Mouse (Mus musculus) layer of hippocampus, adult 9-10 months (tissue): ENCODE data around the gene Ttc7b.

ENCODE experiments used
- DNase-seq: peaks from one replicate; pipeline ENCODE4 v3.0.0; 2022; ENCODE audit warnings: low spot score

The Ttc7b gene

DNA sequence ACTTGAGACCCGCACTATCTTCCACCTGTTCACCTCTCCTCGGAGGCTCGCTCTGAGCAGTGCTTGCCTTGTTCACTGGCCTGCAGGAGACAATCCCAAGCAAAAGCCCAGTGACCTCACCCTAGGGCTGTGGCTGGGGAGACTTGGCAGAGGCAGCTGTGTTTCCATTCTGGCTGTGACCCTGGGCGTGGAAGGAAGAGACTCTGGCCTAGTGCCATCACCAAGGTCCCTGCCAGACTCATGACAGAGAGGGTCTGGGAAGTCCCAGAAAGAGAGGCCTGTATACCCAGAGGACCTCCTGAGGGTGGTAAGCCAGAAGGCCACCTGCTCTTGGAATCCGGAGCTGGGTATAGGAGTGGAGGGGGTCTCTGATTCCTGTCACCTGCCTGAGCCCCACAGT, 244.8 kb downstream of the Ttc7b start:
- no peak for DNase-seq

DNA sequence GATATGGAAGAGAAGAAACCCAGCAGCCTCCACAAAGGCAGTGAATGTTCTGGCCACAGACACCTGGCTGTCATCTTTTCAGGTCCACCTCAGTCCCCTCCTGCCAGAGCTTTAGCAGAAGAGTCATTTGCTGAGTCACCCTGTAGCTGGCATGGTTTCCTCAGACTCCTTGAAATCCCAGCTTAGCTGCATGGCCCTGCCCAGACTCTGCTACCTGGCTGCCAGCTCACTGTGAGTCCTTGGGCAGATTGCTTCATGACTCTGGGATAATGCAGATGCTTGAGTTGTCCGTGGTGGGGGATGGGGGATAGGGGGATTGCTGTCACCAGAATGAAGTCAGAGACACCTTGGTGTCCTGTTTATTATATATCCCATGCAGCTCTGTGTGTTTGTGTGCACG, 247.6 kb downstream of the Ttc7b start:
- DNase-seq: no peak

- no peak for DNase-seq
Measured at GRCm38 (mm10) chr12:100269967-100270662, 250.5 kb downstream of the Ttc7b start.

- no peak for DNase-seq
Measured at GRCm38 (mm10) chr12:100268011-100268410, 252.6 kb downstream of the Ttc7b start.

DNA sequence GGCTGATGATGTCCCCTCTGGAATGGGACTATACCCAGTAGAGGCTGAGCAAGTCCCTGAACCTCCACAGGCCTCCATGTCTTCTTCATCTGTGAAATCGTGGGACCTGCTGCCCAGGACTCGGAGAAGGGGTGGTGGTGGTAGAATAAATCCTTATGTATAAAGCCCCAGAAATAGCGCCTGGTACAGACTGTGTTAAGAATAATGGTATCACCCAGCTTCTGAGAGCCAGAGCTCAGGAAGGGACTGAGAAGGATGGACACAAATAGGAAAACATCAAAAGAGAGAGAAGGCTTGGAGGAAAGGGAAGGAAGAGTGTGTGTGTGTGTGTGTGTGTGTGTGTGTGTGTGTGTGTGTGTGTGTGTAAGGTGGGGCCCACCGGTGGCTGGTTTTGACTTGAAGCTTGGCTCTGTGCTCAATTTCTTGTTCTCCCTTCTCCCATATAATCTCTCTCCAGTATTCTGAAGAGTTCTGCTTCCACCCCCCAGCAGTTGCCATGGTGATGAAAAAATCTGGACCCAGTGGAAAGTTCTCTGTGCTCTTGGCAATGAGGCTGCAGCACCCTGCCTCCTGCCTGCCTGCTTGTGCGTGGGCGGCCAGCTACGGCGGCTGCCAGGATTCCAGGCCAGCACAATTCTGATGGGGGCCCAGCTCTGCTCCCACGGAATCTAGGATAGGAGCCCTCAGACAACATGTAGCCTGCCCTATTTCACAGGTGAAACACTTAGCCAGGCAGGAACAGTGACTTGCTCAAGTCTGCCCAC, 254.9 kb downstream of the Ttc7b start:
- DNase-seq: peak; percentile 81

DNA sequence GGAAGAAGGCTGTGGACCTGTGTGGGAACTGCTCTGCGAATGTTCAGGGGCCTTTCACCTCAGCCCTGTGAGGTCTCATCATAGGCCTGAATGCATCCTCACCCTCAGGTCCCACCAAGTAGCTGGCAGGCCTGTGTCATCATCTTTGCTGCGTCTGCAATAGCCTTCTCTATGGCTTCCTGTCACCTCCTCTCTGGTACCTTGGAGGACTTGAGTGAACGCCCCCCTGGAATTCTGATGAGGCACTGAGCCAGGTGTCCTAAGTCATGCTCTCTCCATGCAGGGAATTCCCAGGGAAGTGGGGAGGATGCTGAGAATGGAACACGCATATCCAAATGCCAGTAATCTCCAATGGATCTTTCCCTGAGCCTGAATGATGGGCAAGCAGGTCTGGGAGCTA, 255.7 kb downstream of the Ttc7b start:
- no peak for DNase-seq

DNA sequence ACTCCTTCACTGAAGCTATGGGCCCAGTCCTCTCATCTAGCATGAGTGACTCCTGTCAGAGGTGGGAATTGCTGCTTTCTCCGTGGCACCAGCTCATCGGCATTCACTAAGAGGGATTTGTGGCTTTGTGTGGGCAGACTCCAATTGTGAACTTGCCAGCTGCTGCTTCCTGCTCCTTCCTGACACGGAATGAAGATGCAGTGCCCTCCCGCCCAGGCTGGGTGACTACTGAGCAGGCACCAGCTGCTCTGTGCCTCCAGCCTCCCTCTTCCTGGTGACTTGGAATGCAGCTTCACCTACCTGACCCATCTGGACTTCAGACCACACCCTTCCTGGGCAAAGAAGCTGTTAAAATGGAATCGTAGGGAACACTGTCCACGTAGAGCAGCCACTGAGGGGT, 257.8 kb downstream of the Ttc7b start:
- DNase-seq: no peak

DNA sequence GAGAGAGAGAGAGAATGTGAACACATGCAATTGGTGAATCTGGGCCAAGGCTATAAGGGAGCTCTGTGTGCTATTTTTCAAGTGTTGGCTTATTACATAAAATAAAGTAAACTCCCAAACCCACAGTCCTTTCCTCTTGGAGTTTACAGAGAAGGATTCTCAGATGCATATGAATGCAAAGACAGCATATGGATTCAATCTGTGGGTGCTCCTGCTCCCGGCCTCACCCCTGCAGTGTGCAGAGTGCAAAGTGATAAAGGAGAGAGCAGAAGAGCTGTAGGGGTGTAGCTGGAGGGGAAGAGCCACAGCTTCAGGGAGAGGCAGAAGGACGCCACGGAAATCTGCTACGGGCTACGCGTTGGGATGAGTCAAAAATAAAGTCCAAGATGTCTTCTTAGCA, 258.9 kb downstream of the Ttc7b start:
- no peak for DNase-seq

GRCm38 (mm10) chr12:100260151-100260550, 260.5 kb downstream of the Ttc7b start:
- DNase-seq: no peak

DNA sequence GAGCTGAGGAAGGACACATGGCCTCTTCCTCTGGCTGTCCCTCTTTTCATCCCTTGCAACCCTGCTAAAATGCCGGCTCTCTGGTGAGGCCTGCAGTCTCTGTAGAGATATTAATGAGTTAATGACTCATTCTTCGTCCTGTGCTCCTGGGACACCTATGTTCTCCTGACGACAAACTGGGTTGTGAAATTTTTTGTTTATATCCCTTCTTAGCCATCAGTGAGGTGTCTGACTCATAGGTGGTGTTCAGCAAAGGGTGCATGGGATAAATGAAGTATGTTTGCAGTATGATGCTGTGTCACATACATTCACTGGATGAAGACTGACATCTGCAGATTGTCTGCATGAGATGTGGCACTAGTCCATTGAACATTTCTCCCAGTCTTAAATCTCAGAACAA, 262.8 kb downstream of the Ttc7b start:
- no peak for DNase-seq

DNA sequence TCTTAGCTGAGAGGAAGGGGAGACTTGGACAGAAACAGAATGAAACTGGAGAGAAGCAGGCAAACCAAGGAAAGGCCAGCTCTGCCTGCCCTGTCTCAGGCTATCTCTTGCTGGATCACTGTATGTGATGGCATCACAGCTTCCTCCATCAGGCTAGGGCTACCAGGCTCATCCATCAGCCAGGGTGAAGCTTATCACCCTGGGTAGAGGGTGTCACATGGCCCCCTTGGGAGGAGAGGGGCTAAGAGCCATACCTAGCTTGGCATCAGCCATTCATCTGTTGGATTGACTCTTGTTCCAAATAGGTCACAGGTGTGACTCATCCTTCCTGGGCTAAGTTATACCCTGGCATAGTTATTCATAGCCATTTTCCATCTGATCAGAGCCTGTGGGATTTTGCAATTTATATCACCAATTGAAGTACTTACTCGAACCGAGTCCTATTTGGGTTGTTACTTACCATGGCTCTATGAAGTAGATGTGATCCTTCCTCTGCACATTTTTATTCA, 265.1 kb downstream of the Ttc7b start:
- DNase-seq: no peak

DNA sequence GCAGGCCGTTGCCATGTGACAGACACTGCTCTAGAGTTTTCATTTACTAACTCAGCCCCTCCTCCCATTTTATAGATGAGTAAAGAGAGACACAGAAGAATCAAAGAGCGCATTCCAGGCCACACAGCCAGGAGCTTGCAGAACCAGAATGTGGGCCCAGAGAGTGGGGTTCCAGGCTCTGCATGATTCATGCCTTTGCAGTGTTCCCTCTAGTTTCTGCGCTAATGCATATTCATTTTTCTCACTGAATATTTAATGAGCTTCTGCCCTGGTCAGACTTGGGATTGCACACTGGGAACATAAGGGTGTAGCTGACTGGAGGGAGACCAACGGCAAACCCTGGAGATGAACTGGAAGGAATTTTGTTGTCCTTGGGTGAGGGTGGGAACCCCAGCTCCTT, 266.2 kb downstream of the Ttc7b start:
- no peak for DNase-seq
